Mouse (Mus musculus) forebrain, embryonic 15.5 days (tissue): ENCODE measurements around the gene Allc. TPM values are rescaled to one million over a fixed set of nuclear protein-coding genes. Genes with fewer than 3 reads are reported as not detected.

Experiments
- ATAC-seq: fragments of 200-750 bp; cut with Nextera tagmentation; replicated peaks from 2 replicates; pipeline ENCODE4 v1.8.0; 2017; ENCODE audit warnings: mild to moderate bottlenecking, moderate TSS enrichment, moderate library complexity
- H3K27ac ChIP-seq: fragments of 300-500 bp; sonication (generic); replicated peaks from 2 replicates; pipeline ENCODE4 v1.5.1; 2015; ENCODE audit warnings: mild to moderate bottlenecking, inconsistent platforms
- H3K27me3 ChIP-seq: fragments of 300-500 bp; sonication (generic); 2 replicates; pipeline ENCODE4 v1.6.1; 2015; ENCODE audit warnings: inconsistent platforms
- H3K36me3 ChIP-seq: fragments of 300-500 bp; sonication (generic); 2 replicates; pipeline ENCODE4 v1.6.1; 2015; ENCODE audit warnings: mild to moderate bottlenecking, inconsistent platforms
- H3K4me1 ChIP-seq: fragments of 300-500 bp; sonication (generic); 2 replicates; pipeline ENCODE4 v1.6.1; 2015; ENCODE audit warnings: inconsistent platforms
- H3K4me2 ChIP-seq: fragments of 300-500 bp; sonication (generic); replicated peaks from 2 replicates; pipeline ENCODE4 v1.6.1; 2015; ENCODE audit warnings: mild to moderate bottlenecking, inconsistent platforms
- H3K4me3 ChIP-seq: fragments of 300-500 bp; sonication (generic); 2 replicates; pipeline ENCODE4 v1.5.1; 2015; ENCODE audit warnings: mild to moderate bottlenecking, inconsistent platforms
- H3K9ac ChIP-seq: fragments of 300-500 bp; sonication (generic); replicated peaks from 2 replicates; pipeline ENCODE4 v1.6.1; 2015; ENCODE audit warnings: mild to moderate bottlenecking, inconsistent platforms
- H3K9me3 ChIP-seq: fragments of 300-500 bp; sonication (generic); 2 replicates; pipeline ENCODE4 v1.6.1; 2016; ENCODE audit warnings: inconsistent platforms
- WGBS: fragments of 180-500 bp; shearing (Covaris S2); methylation state at CpG from one replicate; pipeline ENCODE4 v1.1.7; 2015; ENCODE audit warnings: mixed read lengths; 5-methylcytosine and 5-hydroxymethylcytosine counted together
- polyA plus RNA-seq: library from polyadenylated mRNA; unstranded; fragments of >200 nt; fragmentation: Nextera tagmentation; extraction: Ambion mirVana; gene quantifications from 2 replicates; pipeline ENCODE4 v1.2.1, GENCODE M21; 2015

Allc gene
- polyA plus RNA-seq, 1 experiment from 2014 or later = 0.11 TPM

DNA sequence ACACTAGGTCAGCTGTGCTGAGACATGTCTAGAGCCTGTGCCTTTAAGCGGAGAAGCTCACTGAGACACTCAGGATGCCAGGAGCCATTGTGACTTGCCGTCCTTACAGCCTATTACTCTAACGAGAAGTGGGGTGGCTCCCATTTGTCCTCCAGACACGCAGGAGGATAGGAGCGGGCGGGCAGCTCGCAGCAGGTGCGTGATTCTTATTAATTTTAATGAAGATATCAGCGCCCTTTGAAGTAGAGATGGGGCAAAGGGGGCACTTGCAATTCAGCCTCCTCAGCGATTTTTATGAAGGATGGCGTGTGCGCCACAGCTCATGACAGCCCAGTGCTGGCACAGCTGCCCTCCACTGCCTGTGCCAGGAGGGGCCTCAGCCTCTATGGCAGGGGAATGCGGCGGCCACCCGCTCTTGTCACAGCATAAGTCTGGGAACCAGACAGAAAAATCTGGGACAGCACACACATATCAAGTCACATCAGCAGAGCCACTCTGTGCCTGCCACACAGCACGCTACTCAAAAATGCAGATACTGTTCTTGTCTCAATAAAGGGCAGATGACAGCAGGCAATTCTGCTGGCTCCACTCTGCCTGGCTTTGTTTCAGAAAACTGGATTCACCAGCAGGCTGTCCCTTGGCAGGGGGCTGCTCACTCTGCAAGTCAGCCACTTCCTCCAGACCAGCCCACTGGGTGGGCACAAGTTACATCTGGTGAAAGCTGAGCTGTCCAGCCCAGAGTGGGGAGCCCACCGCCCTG is 25.4 kb upstream of the Allc start:
- no peaks in the 10 kb centered on the region for H3K9me3 ChIP-seq
- H3K4me1 ChIP-seq = peaks cover 20% of the 10 kb centered on the region
- H3K36me3 ChIP-seq = no peaks in the 10 kb centered on the region
- peak overlapping the region; percentile 41 for H3K9ac ChIP-seq
- peak overlapping the region; percentile 75 for H3K27ac ChIP-seq
- peak overlapping the region; percentile 10 for H3K4me3 ChIP-seq
- 25% methylated on average over 17 of the region's 17 CpGs for WGBS
- no peaks in the 10 kb centered on the region for H3K27me3 ChIP-seq
- peak; percentile 88 for ATAC-seq
- H3K4me2 ChIP-seq = peak overlapping the region; percentile 36

- H3K9ac ChIP-seq = no peak overlapping the region
- H3K4me3 ChIP-seq = no peak overlapping the region
- WGBS = 46% methylated on average over 1 of the region's 1 CpGs
- no peak overlapping the region for H3K4me2 ChIP-seq
- no peaks in the 10 kb centered on the region for H3K9me3 ChIP-seq
- H3K27me3 ChIP-seq = no peaks in the 10 kb centered on the region
- H3K36me3 ChIP-seq = no peaks in the 10 kb centered on the region
- peaks cover 32% of the 10 kb centered on the region for H3K4me1 ChIP-seq
- H3K27ac ChIP-seq = no peak overlapping the region
- ATAC-seq = no peak
These were observed 21.2 kb upstream of the Allc start for GRCm38 (mm10) chr12:28603494-28603893.

DNA sequence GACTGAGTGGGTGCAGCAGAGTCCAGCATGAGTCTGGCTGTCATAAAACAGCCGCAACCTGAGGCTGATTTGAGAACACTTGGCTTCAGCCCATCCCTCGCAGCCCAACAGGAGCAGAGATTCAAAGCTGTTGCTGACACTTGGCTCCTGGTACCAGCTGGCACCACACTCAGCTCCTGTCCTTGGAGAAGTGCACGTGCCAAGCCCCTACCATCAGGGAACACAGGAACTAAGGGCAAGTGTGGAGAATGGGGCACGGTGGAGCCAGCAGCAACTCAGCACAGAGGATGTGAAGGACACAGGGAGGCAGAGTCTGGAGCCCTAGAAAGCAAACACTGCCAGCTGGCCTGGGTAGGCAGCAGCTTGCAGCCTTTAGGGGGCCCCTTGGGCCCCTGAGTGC is 19.9 kb upstream of the Allc start:
- no peaks in the 10 kb centered on the region for H3K9me3 ChIP-seq
- no peak overlapping the region for H3K4me3 ChIP-seq
- H3K27me3 ChIP-seq = no peaks in the 10 kb centered on the region
- H3K36me3 ChIP-seq = no peaks in the 10 kb centered on the region
- peaks cover 20% of the 10 kb centered on the region for H3K4me1 ChIP-seq
- ATAC-seq = peak; percentile 62
- peak overlapping the region; percentile 28; the same call in 1 of the 2 replicates for H3K27ac ChIP-seq
- H3K4me2 ChIP-seq = no peak overlapping the region
- WGBS = 13% methylated on average over 4 of the region's 4 CpGs
- no peak overlapping the region for H3K9ac ChIP-seq

GRCm38 (mm10) chr12:28598526-28598991 is 16.2 kb upstream of the Allc start:
- H3K27ac ChIP-seq = no peak overlapping the region
- ATAC-seq = no peak
- 64% methylated on average over 2 of the region's 2 CpGs for WGBS
- no peak overlapping the region for H3K9ac ChIP-seq
- peaks cover 21% of the 10 kb centered on the region for H3K4me1 ChIP-seq
- no peaks in the 10 kb centered on the region for H3K36me3 ChIP-seq
- H3K27me3 ChIP-seq = no peaks in the 10 kb centered on the region
- H3K9me3 ChIP-seq = no peaks in the 10 kb centered on the region
- no peak overlapping the region for H3K4me3 ChIP-seq
- no peak overlapping the region for H3K4me2 ChIP-seq

GRCm38 (mm10) chr12:28598110-28598509 is 15.8 kb upstream of the Allc start:
- WGBS = 83% methylated on average over 3 of the region's 3 CpGs
- H3K27ac ChIP-seq = no peak overlapping the region

DNA sequence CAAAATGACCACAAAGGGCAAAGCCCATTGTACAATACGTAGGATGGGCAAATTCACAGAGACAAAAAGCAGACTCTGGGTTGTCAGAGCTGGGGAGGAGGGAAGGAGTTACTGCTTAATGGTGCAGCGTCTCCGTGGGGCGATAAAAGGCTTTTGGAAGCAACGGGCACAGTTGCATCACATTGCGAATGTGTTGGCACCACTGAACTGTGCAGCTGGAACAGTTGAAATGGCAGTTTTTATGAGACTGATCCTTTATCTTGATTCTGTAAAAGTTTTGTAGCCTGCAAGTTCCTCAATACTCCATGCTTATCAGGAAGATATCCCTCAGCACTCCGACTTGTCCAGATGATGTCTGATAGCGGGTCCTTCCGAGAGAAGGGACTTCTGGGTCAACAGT is 15.4 kb upstream of the Allc start:
- no peak for ATAC-seq
- H3K27ac ChIP-seq = no peak overlapping the region
- H3K4me3 ChIP-seq = no peak overlapping the region
- no peaks in the 10 kb centered on the region for H3K9me3 ChIP-seq
- H3K4me2 ChIP-seq = no peak overlapping the region
- H3K27me3 ChIP-seq = no peaks in the 10 kb centered on the region
- peaks cover 18% of the 10 kb centered on the region for H3K4me1 ChIP-seq
- WGBS = 78% methylated on average over 9 of the region's 9 CpGs
- no peaks in the 10 kb centered on the region for H3K36me3 ChIP-seq
- H3K9ac ChIP-seq = no peak overlapping the region

More at GRCm38 (mm10) chr12:28598110-28598509, 15.8 kb upstream of the Allc start:
- no peaks in the 10 kb centered on the region for H3K36me3 ChIP-seq
- ATAC-seq = no peak
- no peak overlapping the region for H3K9ac ChIP-seq
- no peaks in the 10 kb centered on the region for H3K9me3 ChIP-seq
- no peak overlapping the region for H3K4me2 ChIP-seq
- no peak overlapping the region for H3K4me3 ChIP-seq
- H3K27me3 ChIP-seq = no peaks in the 10 kb centered on the region
- H3K4me1 ChIP-seq = peaks cover 19% of the 10 kb centered on the region

DNA sequence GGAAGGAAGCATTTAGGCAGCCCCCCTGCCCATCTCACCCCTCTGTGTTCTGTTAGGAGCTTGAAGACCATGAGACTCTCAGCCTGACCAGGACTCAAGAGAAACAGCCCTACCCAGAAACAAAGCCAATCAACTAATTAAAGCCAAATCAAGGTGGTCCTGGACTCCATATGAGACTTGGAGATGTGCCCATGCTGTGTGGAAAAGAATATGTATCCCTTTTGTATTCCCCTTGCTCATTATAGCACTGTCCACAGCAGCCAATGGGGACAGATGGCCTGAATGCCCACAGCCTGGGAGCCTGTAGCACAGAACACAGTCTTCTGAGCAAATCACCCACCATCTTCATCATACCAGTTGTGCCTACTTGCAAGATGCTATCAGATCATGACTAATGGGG is 14.5 kb upstream of the Allc start:
- Histone ChIP-seq H3K9ac (no peak overlapping the region), H3K4me1 (peaks cover 10% of the 10 kb centered on the region), H3K9me3 (no peaks in the 10 kb centered on the region), H3K4me2 (no peak overlapping the region), H3K4me3 (no peak overlapping the region), H3K36me3 (no peaks in the 10 kb centered on the region), H3K27ac (no peak overlapping the region), H3K27me3 (no peaks in the 10 kb centered on the region)
- no peak for ATAC-seq

GRCm38 (mm10) chr12:28590428-28590827 is 8.1 kb upstream of the Allc start:
- Histone ChIP-seq H3K9ac (no peak overlapping the region), H3K9me3 (no peaks in the 10 kb centered on the region), H3K4me2 (no peak overlapping the region), H3K36me3 (no peaks in the 10 kb centered on the region), H3K4me1 (peaks cover 25% of the 10 kb centered on the region), H3K27me3 (no peaks in the 10 kb centered on the region), H3K4me3 (no peak overlapping the region), H3K27ac (no peak overlapping the region)
- WGBS = 53% methylated on average over 13 of the region's 13 CpGs
- ATAC-seq = no peak

- no peaks in the 10 kb centered on the region for H3K9me3 ChIP-seq
- peak overlapping the region; percentile 59 for H3K9ac ChIP-seq
- peak overlapping the region; percentile 45 for H3K4me3 ChIP-seq
- peak overlapping the region; percentile 58 for H3K27ac ChIP-seq
- H3K4me1 ChIP-seq = peaks cover 25% of the 10 kb centered on the region
- H3K27me3 ChIP-seq = no peaks in the 10 kb centered on the region
- ATAC-seq = peak; percentile 90
- no peaks in the 10 kb centered on the region for H3K36me3 ChIP-seq
- WGBS = 8% methylated on average over 24 of the region's 24 CpGs
- H3K4me2 ChIP-seq = peak overlapping the region; percentile 71
These were observed 7.0 kb upstream of the Allc start for GRCm38 (mm10) chr12:28589090-28589868.

GRCm38 (mm10) chr12:28587949-28588348 is 5.6 kb upstream of the Allc start:
- peaks cover 25% of the 10 kb centered on the region for H3K4me1 ChIP-seq
- H3K9me3 ChIP-seq = no peaks in the 10 kb centered on the region
- H3K27ac ChIP-seq = peak overlapping the region; percentile 58
- H3K4me2 ChIP-seq = no peak overlapping the region
- H3K27me3 ChIP-seq = no peaks in the 10 kb centered on the region
- ATAC-seq = no peak
- 55% methylated on average over 6 of the region's 6 CpGs for WGBS
- no peak overlapping the region for H3K4me3 ChIP-seq
- no peaks in the 10 kb centered on the region for H3K36me3 ChIP-seq
- no peak overlapping the region for H3K9ac ChIP-seq

GRCm38 (mm10) chr12:28584036-28584435 is 1.7 kb upstream of the Allc start:
- Histone ChIP-seq H3K4me3 (no peak overlapping the region), H3K9ac (no peak overlapping the region), H3K27me3 (no peaks in the 10 kb centered on the region), H3K36me3 (no peaks in the 10 kb centered on the region), H3K27ac (no peak overlapping the region; the same call in 1 of the 2 replicates), H3K4me2 (no peak overlapping the region), H3K9me3 (no peaks in the 10 kb centered on the region), H3K4me1 (peaks cover 14% of the 10 kb centered on the region)
- no peak for ATAC-seq
- 46% methylated on average over 3 of the region's 3 CpGs for WGBS

DNA sequence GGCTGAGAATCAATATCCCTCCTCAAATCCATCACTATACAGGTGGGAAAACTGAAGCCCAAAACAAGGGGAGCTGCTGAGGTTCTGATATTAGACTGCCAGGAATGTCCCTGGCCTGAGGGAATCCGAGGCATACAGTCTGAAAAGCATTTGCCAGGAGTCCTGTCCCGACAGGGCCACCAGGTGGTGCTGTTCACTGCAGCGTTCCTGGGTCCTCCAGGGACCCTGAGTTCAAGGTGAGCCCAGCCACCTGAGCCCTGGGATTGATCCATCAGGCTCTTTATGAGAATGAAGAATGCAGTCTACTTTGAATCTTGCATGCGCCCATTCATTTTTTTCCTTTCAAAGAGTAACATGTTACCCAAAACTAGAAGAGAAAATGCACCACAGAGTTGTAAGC is 3.2 kb downstream of the Allc start:
- ATAC-seq = no peak
- no peaks in the 10 kb centered on the region for H3K27me3 ChIP-seq
- no peaks in the 10 kb centered on the region for H3K36me3 ChIP-seq
- H3K9me3 ChIP-seq = no peaks in the 10 kb centered on the region
- no peak overlapping the region for H3K4me3 ChIP-seq
- H3K4me1 ChIP-seq = peaks cover 7% of the 10 kb centered on the region; the same call in 1 of the 2 replicates
- no peak overlapping the region for H3K9ac ChIP-seq
- H3K4me2 ChIP-seq = no peak overlapping the region
- 35% methylated on average over 4 of the region's 4 CpGs for WGBS
- no peak overlapping the region for H3K27ac ChIP-seq
